Mouse (Mus musculus) G1E (cell line): ENCODE results near the gene Kif2a.

Experiments used
- CTCF ChIP-seq: IDR thresholded peaks from 2 replicates; pipeline ENCODE4 v1.5.1; 2012; ENCODE audit warnings: low read depth, low read length, inconsistent platforms, mixed read lengths
- TAL1 ChIP-seq: conservative IDR thresholded peaks from 2 replicates; pipeline ENCODE4 v1.6.1; 2012; ENCODE audit warnings: low read depth, low read length, inconsistent platforms, mixed read lengths

GRCm38 (mm10) chr13:106957554-106957953 is 64.4 kb downstream of the Kif2a start:
- TF ChIP-seq TAL1 (no peak), CTCF (no peak)
